Mouse (Mus musculus): ENCODE measurements around the gene Gstk1. TPM values are rescaled to one million over a fixed set of nuclear protein-coding genes. Genes with fewer than 3 reads are reported as not detected.

Gstk1 gene
- polyA plus RNA-seq, 1 experiment from 2014 or later = 13.1 TPM

- H3K4me2 ChIP-seq (ENCODE audit: low read length) = peak within 1 kb of the TSS; percentile 71
- under 1% methylated on average over 48 of the region's 51 CpGs for WGBS
- no peaks in the 10 kb centered on the region for H3K9me3 ChIP-seq (replicated peaks; ENCODE audit: control insufficient read depth, low read length)
- peaks cover 3% of the 10 kb centered on the region; the same call in 1 of the 2 replicates for H3K4me1 ChIP-seq (ENCODE audit: control insufficient read depth, insufficient read depth, low read length)
- H3K27ac ChIP-seq (ENCODE audit: low read depth, low read length) = peak within 1 kb of the TSS; percentile 90
- H3K36me3 ChIP-seq (ENCODE audit: control insufficient read depth, insufficient read depth, low read length) = peaks cover 25% of the 10 kb centered on the region
- H3K9ac ChIP-seq (ENCODE audit: low read length) = peak within 1 kb of the TSS; percentile 97
- ATAC-seq (peak; percentile 99), DNase-seq (ENCODE audit: low spot score) (peak; percentile 100)
- peak within 1 kb of the TSS; percentile 83 for H3K4me3 ChIP-seq (ENCODE audit: low read depth, low read length)
- H3K27me3 ChIP-seq (replicated peaks; ENCODE audit: control insufficient read depth, insufficient read depth, low read length) = no peaks in the 10 kb centered on the region
Measured at GRCm38 (mm10) chr6:42264626-42265312, 19.0 kb downstream of the Gstk1 start, which contains the start of gene Casp2. TSS of gene Casp2 (plus strand) at chr6:42264985.

- Histone ChIP-seq H3K27ac (ENCODE audit: low read depth, low read length) (peak overlapping the region; percentile 90), H3K4me2 (ENCODE audit: low read length) (peak overlapping the region; percentile 71), H3K36me3 (ENCODE audit: control insufficient read depth, insufficient read depth, low read length) (peaks cover 34% of the 10 kb centered on the region), H3K4me3 (ENCODE audit: low read depth, low read length) (peak overlapping the region; percentile 83), H3K27me3 (replicated peaks; ENCODE audit: control insufficient read depth, insufficient read depth, low read length) (no peaks in the 10 kb centered on the region), H3K9ac (ENCODE audit: low read length) (peak overlapping the region; percentile 97), H3K9me3 (replicated peaks; ENCODE audit: control insufficient read depth, low read length) (no peaks in the 10 kb centered on the region), H3K4me1 (ENCODE audit: control insufficient read depth, insufficient read depth, low read length) (peaks cover 5% of the 10 kb centered on the region; the same call in 1 of the 2 replicates)
- ATAC-seq (no peak), DNase-seq (ENCODE audit: low spot score) (peak; percentile 22)
- under 1% methylated on average over 21 of the region's 21 CpGs for WGBS
Measured at GRCm38 (mm10) chr6:42265391-42266330, 19.9 kb downstream of the Gstk1 start.

- H3K4me1 ChIP-seq (ENCODE audit: control insufficient read depth, insufficient read depth, low read length) = peaks cover 5% of the 10 kb centered on the region; the same call in 1 of the 2 replicates
- no peak for ATAC-seq
- H3K27ac ChIP-seq (ENCODE audit: low read depth, low read length) = no peak overlapping the region
- H3K27me3 ChIP-seq (replicated peaks; ENCODE audit: control insufficient read depth, insufficient read depth, low read length) = no peaks in the 10 kb centered on the region
- no peaks in the 10 kb centered on the region for H3K9me3 ChIP-seq (replicated peaks; ENCODE audit: control insufficient read depth, low read length)
- DNase-seq (ENCODE audit: low spot score) = no peak
- H3K36me3 ChIP-seq (ENCODE audit: control insufficient read depth, insufficient read depth, low read length) = peaks cover 79% of the 10 kb centered on the region
- H3K4me2 ChIP-seq (ENCODE audit: low read length) = no peak overlapping the region
- H3K9ac ChIP-seq (ENCODE audit: low read length) = no peak overlapping the region
- no peak overlapping the region for H3K4me3 ChIP-seq (ENCODE audit: low read depth, low read length)
Measured at GRCm38 (mm10) chr6:42270817-42271216, 25.1 kb downstream of the Gstk1 start.

- ATAC-seq (no peak), DNase-seq (ENCODE audit: low spot score) (peak; percentile 45)
- Histone ChIP-seq H3K4me1 (ENCODE audit: control insufficient read depth, insufficient read depth, low read length) (no peaks in the 10 kb centered on the region), H3K27ac (ENCODE audit: low read depth, low read length) (no peak overlapping the region), H3K4me2 (ENCODE audit: low read length) (no peak overlapping the region), H3K9me3 (replicated peaks; ENCODE audit: control insufficient read depth, low read length) (no peaks in the 10 kb centered on the region), H3K4me3 (ENCODE audit: low read depth, low read length) (no peak overlapping the region), H3K9ac (ENCODE audit: low read length) (no peak overlapping the region), H3K27me3 (replicated peaks; ENCODE audit: control insufficient read depth, insufficient read depth, low read length) (no peaks in the 10 kb centered on the region), H3K36me3 (ENCODE audit: control insufficient read depth, insufficient read depth, low read length) (peaks cover 91% of the 10 kb centered on the region)
- 29% methylated on average over 2 of the region's 2 CpGs for WGBS
Measured at GRCm38 (mm10) chr6:42276151-42276550, 30.4 kb downstream of the Gstk1 start.

GRCm38 (mm10) chr6:42282865-42283528 is 37.3 kb downstream of the Gstk1 start:
- WGBS = 80% methylated on average over 5 of the region's 5 CpGs

GRCm38 (mm10) chr6:42286448-42286847 is 40.7 kb downstream of the Gstk1 start, which contains the start of gene Clcn1:
TSS of gene Clcn1 (plus strand) at chr6:42286685.
- H3K4me2 ChIP-seq (ENCODE audit: low read length) = no peak within 1 kb of the TSS
- DNase-seq (ENCODE audit: low spot score) = no peak
- H3K36me3 ChIP-seq (ENCODE audit: control insufficient read depth, insufficient read depth, low read length) = peaks cover 57% of the 10 kb centered on the region
- no peak within 1 kb of the TSS for H3K4me3 ChIP-seq (ENCODE audit: low read depth, low read length)
- no peak within 1 kb of the TSS for H3K9ac ChIP-seq (ENCODE audit: low read length)
- no peaks in the 10 kb centered on the region for H3K4me1 ChIP-seq (ENCODE audit: control insufficient read depth, insufficient read depth, low read length)
- 74% methylated on average over 4 of the region's 5 CpGs for WGBS
- H3K9me3 ChIP-seq (replicated peaks; ENCODE audit: control insufficient read depth, low read length) = no peaks in the 10 kb centered on the region
- H3K27ac ChIP-seq (ENCODE audit: low read depth, low read length) = no peak within 1 kb of the TSS
- H3K27me3 ChIP-seq (replicated peaks; ENCODE audit: control insufficient read depth, insufficient read depth, low read length) = no peaks in the 10 kb centered on the region
- ATAC-seq = no peak

More at GRCm38 (mm10) chr6:42282865-42283528, 37.3 kb downstream of the Gstk1 start:
- Histone ChIP-seq H3K9me3 (replicated peaks; ENCODE audit: control insufficient read depth, low read length) (no peaks in the 10 kb centered on the region), H3K9ac (ENCODE audit: low read length) (no peak overlapping the region), H3K36me3 (ENCODE audit: control insufficient read depth, insufficient read depth, low read length) (peaks cover 79% of the 10 kb centered on the region), H3K4me2 (ENCODE audit: low read length) (no peak overlapping the region), H3K27me3 (replicated peaks; ENCODE audit: control insufficient read depth, insufficient read depth, low read length) (no peaks in the 10 kb centered on the region), H3K4me3 (ENCODE audit: low read depth, low read length) (no peak overlapping the region), H3K4me1 (ENCODE audit: control insufficient read depth, insufficient read depth, low read length) (no peaks in the 10 kb centered on the region), H3K27ac (ENCODE audit: low read depth, low read length) (no peak overlapping the region)
- ATAC-seq (no peak), DNase-seq (ENCODE audit: low spot score) (no peak)

- ATAC-seq (no peak), DNase-seq (ENCODE audit: low spot score) (no peak)
- Histone ChIP-seq H3K27me3 (replicated peaks; ENCODE audit: control insufficient read depth, insufficient read depth, low read length) (no peaks in the 10 kb centered on the region), H3K4me1 (ENCODE audit: control insufficient read depth, insufficient read depth, low read length) (no peaks in the 10 kb centered on the region), H3K4me2 (ENCODE audit: low read length) (no peak overlapping the region), H3K9me3 (replicated peaks; ENCODE audit: control insufficient read depth, low read length) (no peaks in the 10 kb centered on the region), H3K4me3 (ENCODE audit: low read depth, low read length) (no peak overlapping the region), H3K27ac (ENCODE audit: low read depth, low read length) (no peak overlapping the region), H3K9ac (ENCODE audit: low read length) (no peak overlapping the region), H3K36me3 (ENCODE audit: control insufficient read depth, insufficient read depth, low read length) (peaks cover 57% of the 10 kb centered on the region)
Measured at GRCm38 (mm10) chr6:42287562-42287961, 41.8 kb downstream of the Gstk1 start.

GRCm38 (mm10) chr6:42293327-42293726 is 47.6 kb downstream of the Gstk1 start:
- Histone ChIP-seq H3K4me3 (ENCODE audit: low read depth, low read length) (no peak overlapping the region), H3K9ac (ENCODE audit: low read length) (no peak overlapping the region), H3K27ac (ENCODE audit: low read depth, low read length) (no peak overlapping the region), H3K4me2 (ENCODE audit: low read length) (no peak overlapping the region), H3K4me1 (ENCODE audit: control insufficient read depth, insufficient read depth, low read length) (no peaks in the 10 kb centered on the region), H3K27me3 (replicated peaks; ENCODE audit: control insufficient read depth, insufficient read depth, low read length) (no peaks in the 10 kb centered on the region), H3K9me3 (replicated peaks; ENCODE audit: control insufficient read depth, low read length) (no peaks in the 10 kb centered on the region), H3K36me3 (ENCODE audit: control insufficient read depth, insufficient read depth, low read length) (peaks cover 63% of the 10 kb centered on the region)
- 94% methylated on average over 6 of the region's 6 CpGs for WGBS
- DNase-seq (ENCODE audit: low spot score) (no peak), ATAC-seq (no peak)
